Mouse (Mus musculus): Measurements from ENCODE around the gene Fbxo36. TPM values are rescaled to one million over a fixed set of nuclear protein-coding genes. Genes with fewer than 3 reads are reported as not detected.
A peak's percentile ranks its signal among the peaks of the same experiment; 100 is the strongest.

Gene Fbxo36
- polyA plus RNA-seq, 1 experiment from 2014 or later: 8.5 TPM

DNA sequence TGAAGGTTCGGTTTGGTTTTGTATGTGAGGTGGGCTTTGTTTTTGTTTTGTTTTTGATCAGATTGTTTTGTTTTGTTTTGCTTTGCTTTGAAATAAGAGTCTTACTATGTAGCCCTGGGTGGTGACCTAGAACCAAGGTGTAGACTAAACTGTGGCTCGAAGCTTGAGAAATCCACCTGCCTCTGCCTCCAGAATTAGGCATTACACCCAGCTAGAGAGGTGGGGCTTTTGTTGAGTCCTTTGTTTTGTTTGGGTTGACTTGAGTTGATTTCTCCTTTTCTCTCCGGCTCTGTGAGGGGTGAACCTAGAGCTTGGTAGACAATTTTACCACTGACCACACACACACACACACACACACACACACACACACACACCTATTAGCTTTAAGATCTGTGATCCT is 1.4 kb downstream of the Fbxo36 start:
- no peaks in the 10 kb centered on the region for H3K9me3 ChIP-seq (replicated peaks)
- H3K36me3 ChIP-seq: no peaks in the 10 kb centered on the region
- ATAC-seq: no peak
- H3K4me1 ChIP-seq: peaks cover 33% of the 10 kb centered on the region
- H3K27ac ChIP-seq: no peak overlapping the region
- H3K27me3 ChIP-seq (replicated peaks): no peaks in the 10 kb centered on the region
- no peak overlapping the region for H3K9ac ChIP-seq
- WGBS (ENCODE audit: insufficient replicate concordance): 55% methylated on average over 3 of the region's 3 CpGs
- H3K4me2 ChIP-seq: peak overlapping the region; percentile 87
- peak overlapping the region; percentile 99; the same call in 1 of the 2 replicates for H3K4me3 ChIP-seq

DNA sequence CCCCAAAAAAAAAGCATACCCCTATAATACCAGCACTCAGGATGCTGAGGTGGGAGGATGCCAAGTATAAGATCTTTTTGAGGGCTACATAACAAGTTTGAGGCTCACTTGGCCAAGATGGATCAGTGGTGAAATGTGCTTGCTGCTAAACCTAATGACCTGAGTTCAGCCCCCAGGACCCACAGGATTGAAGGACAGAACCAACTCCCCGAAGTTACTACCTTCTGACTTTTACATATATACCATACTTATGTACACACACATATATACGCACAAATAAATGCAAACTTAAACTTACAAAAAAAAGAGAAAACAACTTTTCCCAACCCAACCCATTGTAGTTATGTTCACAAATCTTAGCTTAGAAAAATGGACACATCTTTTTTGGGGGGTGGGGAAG is 3.7 kb downstream of the Fbxo36 start:
- Histone ChIP-seq H3K4me3 (no peak overlapping the region), H3K9ac (no peak overlapping the region), H3K27me3 (replicated peaks) (no peaks in the 10 kb centered on the region), H3K4me1 (peaks cover 12% of the 10 kb centered on the region), H3K36me3 (no peaks in the 10 kb centered on the region), H3K4me2 (no peak overlapping the region), H3K27ac (no peak overlapping the region), H3K9me3 (replicated peaks) (no peaks in the 10 kb centered on the region)
- 75% methylated on average over 2 of the region's 2 CpGs for WGBS (ENCODE audit: insufficient replicate concordance)
- no peak for ATAC-seq

DNA sequence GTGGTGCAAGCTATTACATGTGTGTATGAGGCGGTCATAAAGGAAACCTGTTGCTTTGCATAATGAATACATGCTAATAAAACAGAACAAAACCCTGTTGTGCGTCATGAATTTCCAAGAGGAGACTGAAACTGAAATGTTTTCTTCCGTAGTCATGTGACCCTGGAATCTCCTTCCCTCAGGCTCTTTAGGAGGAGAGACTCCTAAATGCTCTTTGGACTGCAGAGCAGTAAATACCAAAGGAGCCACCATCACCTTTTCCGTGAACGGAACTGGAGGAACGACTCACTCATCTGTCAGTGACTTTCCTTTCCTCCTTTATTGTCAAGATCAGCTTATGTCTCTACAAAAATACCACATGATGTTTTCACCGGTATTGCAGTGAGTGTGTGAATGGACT is 8.1 kb downstream of the Fbxo36 start:
- Histone ChIP-seq H3K4me2 (no peak overlapping the region), H3K4me1 (peaks cover 34% of the 10 kb centered on the region), H3K27ac (no peak overlapping the region), H3K4me3 (no peak overlapping the region), H3K9me3 (replicated peaks) (no peaks in the 10 kb centered on the region), H3K27me3 (replicated peaks) (no peaks in the 10 kb centered on the region), H3K36me3 (no peaks in the 10 kb centered on the region), H3K9ac (no peak overlapping the region)
- no peak for ATAC-seq
- WGBS (ENCODE audit: insufficient replicate concordance): 84% methylated on average over 7 of the region's 7 CpGs

DNA sequence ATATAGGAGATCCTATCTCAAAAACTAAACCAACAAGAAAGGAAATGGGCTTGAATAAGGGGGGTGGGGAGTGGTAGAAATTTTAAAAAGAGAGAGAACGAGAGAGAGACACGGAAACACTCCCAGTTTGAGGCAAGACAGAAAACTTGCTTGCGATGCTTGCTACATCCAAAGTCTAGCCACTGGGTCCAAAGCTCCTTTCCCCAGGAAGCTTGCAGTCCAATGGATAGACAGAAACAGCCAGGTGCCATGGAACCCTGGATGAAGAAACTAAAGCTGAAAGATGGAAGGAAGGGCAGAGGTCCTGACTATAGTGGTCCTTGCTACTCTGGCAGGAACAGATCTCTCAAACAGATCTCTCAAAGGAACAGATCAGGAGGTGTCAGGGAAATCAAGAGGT is 8.7 kb downstream of the Fbxo36 start:
- no peaks in the 10 kb centered on the region for H3K27me3 ChIP-seq (replicated peaks)
- no peaks in the 10 kb centered on the region for H3K36me3 ChIP-seq
- no peak overlapping the region for H3K4me2 ChIP-seq
- ATAC-seq: no peak
- H3K4me3 ChIP-seq: no peak overlapping the region
- H3K9me3 ChIP-seq (replicated peaks): no peaks in the 10 kb centered on the region
- no peak overlapping the region for H3K27ac ChIP-seq
- H3K4me1 ChIP-seq: peaks cover 41% of the 10 kb centered on the region
- WGBS (ENCODE audit: insufficient replicate concordance): 84% methylated on average over 3 of the region's 3 CpGs
- no peak overlapping the region for H3K9ac ChIP-seq

DNA sequence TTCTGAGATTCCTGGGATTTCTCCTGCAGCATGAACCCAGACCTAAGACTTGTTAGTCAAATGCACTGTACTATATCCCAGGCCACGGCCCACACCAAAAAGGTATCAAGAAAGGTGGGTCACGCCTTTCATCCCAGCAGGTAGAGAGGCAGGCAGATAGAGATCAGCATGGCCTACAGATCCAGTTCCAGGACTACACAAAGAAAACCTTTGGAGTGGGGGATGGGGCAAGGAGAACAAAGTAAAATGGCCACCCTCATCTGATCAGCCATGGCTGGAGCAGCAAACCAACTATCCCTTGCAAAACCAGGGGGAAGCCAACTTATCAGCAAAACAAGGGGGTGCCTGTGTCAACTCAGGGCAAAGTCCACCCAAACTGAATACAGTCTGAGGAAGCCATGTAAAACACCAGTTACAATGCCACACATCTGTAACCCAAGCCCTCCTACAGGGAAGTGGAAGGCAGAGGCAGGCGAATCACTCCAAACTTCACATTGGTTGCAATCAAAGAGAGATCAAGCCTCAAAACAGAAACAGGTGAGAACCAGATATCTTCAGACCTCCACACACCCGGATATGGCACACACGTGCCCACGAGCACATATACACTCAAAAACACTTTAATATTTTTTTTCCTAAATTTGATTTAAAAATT is 9.3 kb downstream of the Fbxo36 start:
- no peak for ATAC-seq
- H3K9ac ChIP-seq: no peak overlapping the region
- H3K36me3 ChIP-seq: no peaks in the 10 kb centered on the region
- H3K4me1 ChIP-seq: peaks cover 46% of the 10 kb centered on the region
- H3K4me2 ChIP-seq: no peak overlapping the region
- 80% methylated on average over 6 of the region's 6 CpGs for WGBS (ENCODE audit: insufficient replicate concordance)
- H3K9me3 ChIP-seq (replicated peaks): no peaks in the 10 kb centered on the region
- no peaks in the 10 kb centered on the region for H3K27me3 ChIP-seq (replicated peaks)
- no peak overlapping the region for H3K27ac ChIP-seq
- no peak overlapping the region for H3K4me3 ChIP-seq

DNA sequence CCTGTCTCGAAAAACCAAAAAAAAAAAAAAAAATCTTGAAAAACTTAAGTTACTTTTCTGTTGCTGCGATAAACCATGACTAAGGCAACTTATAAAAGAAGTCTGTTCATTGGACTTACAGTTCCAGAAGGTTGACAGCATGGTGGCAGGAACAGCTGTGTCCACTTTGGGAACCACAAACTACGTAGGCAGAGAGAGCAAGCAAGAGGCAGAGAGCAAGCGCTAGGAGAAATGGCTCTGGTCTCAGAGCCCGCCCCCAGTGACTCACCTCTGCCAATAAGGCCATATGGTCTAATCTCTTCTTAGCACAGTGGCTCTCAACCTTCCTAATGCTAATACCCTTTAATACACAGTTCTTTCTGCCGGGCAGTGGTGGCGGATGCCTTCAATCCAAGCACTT is 10.2 kb downstream of the Fbxo36 start:
- Histone ChIP-seq H3K36me3 (no peaks in the 10 kb centered on the region), H3K4me2 (no peak overlapping the region), H3K9ac (no peak overlapping the region), H3K4me1 (peaks cover 55% of the 10 kb centered on the region), H3K4me3 (no peak overlapping the region), H3K27me3 (replicated peaks) (no peaks in the 10 kb centered on the region), H3K9me3 (replicated peaks) (no peaks in the 10 kb centered on the region), H3K27ac (no peak overlapping the region)
- 78% methylated on average over 7 of the region's 7 CpGs for WGBS (ENCODE audit: insufficient replicate concordance)
- ATAC-seq: no peak

DNA sequence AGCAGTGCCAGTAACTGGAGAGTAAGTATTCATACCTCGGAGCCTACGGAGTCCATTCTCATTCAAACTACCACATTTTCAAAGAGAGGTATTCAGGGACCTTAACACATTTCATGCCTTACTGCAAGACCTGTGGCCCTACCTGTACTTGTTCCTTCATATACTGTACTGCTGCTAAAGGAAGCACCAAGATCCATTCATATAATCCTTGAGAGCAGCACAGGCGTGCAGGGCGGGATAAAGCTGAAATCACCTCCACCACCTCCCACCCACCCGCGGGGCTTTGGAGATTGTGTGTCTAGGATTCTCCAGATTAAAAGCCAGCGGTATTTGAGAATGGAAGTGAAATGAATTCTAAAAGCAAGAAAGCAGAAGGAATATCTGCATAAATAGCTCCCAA is 10.8 kb downstream of the Fbxo36 start:
- H3K9ac ChIP-seq: no peak overlapping the region

DNA sequence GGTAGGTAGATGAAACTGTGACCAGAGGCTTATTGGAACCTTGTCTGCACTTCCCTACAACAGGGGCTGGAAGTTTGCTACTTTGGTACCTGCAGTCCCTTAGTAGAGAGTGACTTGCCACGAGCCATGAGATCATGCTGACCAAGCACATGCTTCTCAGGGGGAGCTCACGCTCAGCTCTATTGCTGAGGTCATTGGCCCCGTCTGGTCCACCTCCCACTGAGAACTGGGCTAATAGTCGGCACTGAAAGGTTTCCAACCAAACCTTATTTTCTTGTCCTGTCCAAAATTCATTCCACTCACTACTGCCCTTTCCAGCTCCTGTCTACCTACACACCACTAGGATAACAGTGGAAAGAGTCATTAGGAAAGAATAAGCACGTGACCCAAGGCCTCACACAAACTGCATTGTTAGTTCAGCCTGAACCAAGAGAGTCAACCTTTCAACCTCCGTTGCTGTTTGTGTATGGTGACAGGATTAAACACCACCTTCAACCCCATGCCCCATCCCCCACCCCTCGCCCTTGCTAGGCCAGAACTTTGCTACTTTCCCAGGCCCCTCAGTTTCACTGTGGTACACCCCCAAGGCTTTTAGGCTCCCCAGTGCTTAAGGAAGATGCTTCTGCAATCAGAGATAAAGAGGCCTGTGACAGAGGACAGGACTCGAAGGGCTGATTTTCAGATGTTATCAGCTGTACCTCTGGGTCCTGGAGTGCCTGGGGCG is 12.0 kb downstream of the Fbxo36 start:
- Histone ChIP-seq H3K4me3 (no peak overlapping the region), H3K27me3 (replicated peaks) (no peaks in the 10 kb centered on the region), H3K4me2 (peak overlapping the region; percentile 42), H3K9me3 (replicated peaks) (no peaks in the 10 kb centered on the region), H3K9ac (no peak overlapping the region), H3K36me3 (no peaks in the 10 kb centered on the region), H3K4me1 (peaks cover 57% of the 10 kb centered on the region), H3K27ac (peak overlapping the region; percentile 77)
- ATAC-seq: peak; percentile 78
- WGBS (ENCODE audit: insufficient replicate concordance): 34% methylated on average over 9 of the region's 9 CpGs

More for the DNA sequence above, 10.8 kb downstream of the Fbxo36 start:
- Histone ChIP-seq H3K27me3 (replicated peaks) (no peaks in the 10 kb centered on the region), H3K4me1 (peaks cover 57% of the 10 kb centered on the region), H3K36me3 (no peaks in the 10 kb centered on the region), H3K9me3 (replicated peaks) (no peaks in the 10 kb centered on the region), H3K27ac (0 out of 2 replicates have a peak overlapping the region, but pooled peaks have one; percentile 77), H3K4me2 (no peak overlapping the region), H3K4me3 (no peak overlapping the region)
- ATAC-seq: no peak
- 81% methylated on average over 7 of the region's 7 CpGs for WGBS (ENCODE audit: insufficient replicate concordance)

DNA sequence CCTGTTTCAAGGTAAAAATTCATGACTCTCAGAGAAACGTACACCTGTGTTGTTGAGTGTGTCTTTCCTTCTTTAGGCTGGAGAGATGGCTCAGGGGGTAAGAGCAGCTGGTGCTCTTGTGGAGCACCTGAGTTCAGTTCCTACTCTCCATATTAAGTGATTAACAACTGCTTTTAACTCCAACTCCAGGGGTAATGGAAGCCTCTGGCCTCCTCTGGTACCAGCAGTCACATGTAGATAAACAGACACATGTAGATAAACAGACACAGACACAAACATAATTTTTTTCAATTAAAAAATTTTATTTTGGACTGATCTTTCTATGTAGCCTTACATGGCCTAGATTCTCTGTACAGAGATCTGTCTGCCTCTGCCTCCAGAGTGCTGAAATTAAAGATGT is 14.1 kb downstream of the Fbxo36 start:
- no peak overlapping the region for H3K27ac ChIP-seq
- ATAC-seq: no peak
- peaks cover 54% of the 10 kb centered on the region for H3K4me1 ChIP-seq

DNA sequence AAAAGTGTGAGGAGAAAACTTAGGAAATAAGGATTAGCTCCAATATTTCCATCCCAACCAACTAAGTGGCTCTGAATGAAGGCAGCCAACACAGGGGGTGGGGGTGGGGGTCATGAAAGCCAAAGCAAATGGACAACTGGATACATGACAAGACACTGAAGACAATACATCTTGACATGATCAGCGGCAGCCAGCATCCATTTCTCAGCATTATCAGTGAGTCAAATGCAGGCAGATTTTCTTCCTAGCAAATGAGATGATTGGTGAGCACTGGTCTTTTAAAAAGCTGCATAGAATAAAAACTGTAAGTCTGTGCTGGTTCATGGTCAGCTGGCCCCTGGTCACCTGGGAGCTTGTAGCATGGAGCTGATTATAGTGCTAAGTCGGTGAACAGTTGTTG is 15.3 kb downstream of the Fbxo36 start:
- WGBS (ENCODE audit: insufficient replicate concordance): 74% methylated on average over 2 of the region's 2 CpGs
- Histone ChIP-seq H3K4me3 (no peak overlapping the region), H3K9ac (no peak overlapping the region), H3K36me3 (no peaks in the 10 kb centered on the region), H3K9me3 (replicated peaks) (no peaks in the 10 kb centered on the region), H3K27me3 (replicated peaks) (no peaks in the 10 kb centered on the region), H3K4me2 (no peak overlapping the region), H3K4me1 (peaks cover 54% of the 10 kb centered on the region), H3K27ac (no peak overlapping the region)
- no peak for ATAC-seq

More for the DNA sequence above, 14.1 kb downstream of the Fbxo36 start:
- Histone ChIP-seq H3K4me2 (no peak overlapping the region), H3K9ac (no peak overlapping the region), H3K4me3 (no peak overlapping the region), H3K9me3 (replicated peaks) (no peaks in the 10 kb centered on the region), H3K36me3 (no peaks in the 10 kb centered on the region), H3K27me3 (replicated peaks) (no peaks in the 10 kb centered on the region)
- WGBS (ENCODE audit: insufficient replicate concordance): 50% methylated on average over 1 of the region's 1 CpGs

DNA sequence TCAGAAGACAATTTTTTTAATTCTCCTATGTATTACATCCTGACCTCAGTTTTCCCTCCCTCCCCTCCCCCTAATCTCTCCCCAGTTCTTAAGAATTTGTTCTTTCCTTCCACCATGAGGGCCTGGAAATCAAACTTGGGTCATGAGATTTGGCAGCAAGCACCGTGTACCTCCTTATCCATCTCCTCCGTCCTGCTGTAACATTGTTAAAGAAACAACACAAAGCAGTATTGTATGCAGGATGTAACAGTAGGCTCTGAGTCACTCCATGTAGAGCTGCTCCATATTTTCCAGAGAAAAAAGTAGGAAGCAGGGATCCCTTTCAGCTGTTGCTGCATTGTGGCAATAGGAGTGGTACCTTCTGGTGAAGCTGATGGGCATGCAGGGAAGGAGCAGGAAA is 16.1 kb downstream of the Fbxo36 start:
- peaks cover 53% of the 10 kb centered on the region for H3K4me1 ChIP-seq
- no peak for ATAC-seq
- 70% methylated on average over 2 of the region's 2 CpGs for WGBS (ENCODE audit: insufficient replicate concordance)

DNA sequence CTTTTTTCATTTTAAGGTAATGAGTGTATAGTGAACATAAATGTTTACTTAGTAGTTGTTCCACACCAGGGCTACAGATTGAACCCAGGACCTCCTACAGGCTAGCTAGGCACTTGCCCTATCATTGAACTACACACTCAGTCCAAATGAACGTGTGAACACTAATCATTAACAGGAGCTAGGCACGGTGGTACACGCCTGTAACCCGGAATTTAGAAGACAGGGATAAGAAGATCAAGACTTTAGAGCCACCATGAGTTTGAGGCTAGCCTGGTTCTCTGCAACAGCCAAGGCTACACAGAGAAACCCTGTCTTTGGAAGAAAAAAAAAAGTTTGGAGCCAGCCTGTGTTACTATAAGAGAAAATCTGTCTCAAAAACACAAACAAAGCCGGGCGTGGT is 20.0 kb downstream of the Fbxo36 start:
- no peak overlapping the region for H3K27ac ChIP-seq

More for the DNA sequence above, 16.1 kb downstream of the Fbxo36 start:
- Histone ChIP-seq H3K27me3 (replicated peaks) (no peaks in the 10 kb centered on the region), H3K36me3 (no peaks in the 10 kb centered on the region), H3K9ac (no peak overlapping the region), H3K4me3 (no peak overlapping the region), H3K9me3 (replicated peaks) (no peaks in the 10 kb centered on the region), H3K27ac (no peak overlapping the region), H3K4me2 (no peak overlapping the region)

More for the DNA sequence above, 20.0 kb downstream of the Fbxo36 start:
- Histone ChIP-seq H3K9ac (no peak overlapping the region), H3K9me3 (replicated peaks) (no peaks in the 10 kb centered on the region), H3K4me1 (peaks cover 22% of the 10 kb centered on the region), H3K4me3 (no peak overlapping the region), H3K4me2 (no peak overlapping the region), H3K36me3 (no peaks in the 10 kb centered on the region), H3K27me3 (replicated peaks) (no peaks in the 10 kb centered on the region)
- WGBS (ENCODE audit: insufficient replicate concordance): 80% methylated on average over 6 of the region's 6 CpGs
- no peak for ATAC-seq

Measured in liver, embryonic 12.5 days (tissue).